Mouse (Mus musculus) thymus, postnatal 14 days (tissue): ENCODE measurements around the gene Ifitm3.
A peak's percentile ranks its signal among the peaks of the same experiment; 100 is the strongest.
"Not testable (repeated sequence)": the region's sequence is repeated elsewhere in the genome, so short reads cannot be mapped to it uniquely, and the experiment has no call there.

Experiments
- DNase-seq: peaks from one replicate; pipeline ENCODE4 v3.0.0; 2021

Ifitm3 gene

GRCm38 (mm10) chr7:141032458-141033167 is 22.0 kb upstream of the Ifitm3 start:
- no peak for DNase-seq

- no peak for DNase-seq
These were observed 19.8 kb upstream of the Ifitm3 start for GRCm38 (mm10) chr7:141030390-141030789.

GRCm38 (mm10) chr7:141028831-141029230 is 18.3 kb upstream of the Ifitm3 start, which contains the start of gene Gm17387:
Gene Gm17387, plus strand, starts transcription at chr7:141029131.
- DNase-seq: no peak

GRCm38 (mm10) chr7:141026740-141027098 is 16.1 kb upstream of the Ifitm3 start:
- DNase-seq: no peak

GRCm38 (mm10) chr7:141026097-141026739 is 15.6 kb upstream of the Ifitm3 start:
- no peak for DNase-seq

- no peak for DNase-seq
These were observed 14.6 kb upstream of the Ifitm3 start for GRCm38 (mm10) chr7:141024865-141025838.

- DNase-seq: no peak
These were observed 11.2 kb upstream of the Ifitm3 start for GRCm38 (mm10) chr7:141021489-141022449.

GRCm38 (mm10) chr7:141019028-141019427 is 8.5 kb upstream of the Ifitm3 start:
- no peak for DNase-seq

GRCm38 (mm10) chr7:141017824-141018223 is 7.3 kb upstream of the Ifitm3 start, which contains the start of gene Ifitm6:
Gene Ifitm6, minus strand, starts transcription at chr7:141017924.
- not testable (repeated sequence) for DNase-seq

GRCm38 (mm10) chr7:141016707-141017697 is 6.4 kb upstream of the Ifitm3 start:
- DNase-seq: no peak

- peak; percentile 7 for DNase-seq
These were observed 734 bp upstream of the Ifitm3 start for GRCm38 (mm10) chr7:141011238-141011770.

GRCm38 (mm10) chr7:141009665-141010064 is 905 bp downstream of the Ifitm3 start:
- no peak for DNase-seq

GRCm38 (mm10) chr7:141008938-141009660 is 1.5 kb downstream of the Ifitm3 start:
- peak; percentile 82 for DNase-seq

GRCm38 (mm10) chr7:141008312-141008761 is 2.2 kb downstream of the Ifitm3 start:
- DNase-seq: no peak

GRCm38 (mm10) chr7:141006914-141007313 is 3.7 kb downstream of the Ifitm3 start:
- no peak for DNase-seq

GRCm38 (mm10) chr7:141006446-141006845 is 4.1 kb downstream of the Ifitm3 start:
- no peak for DNase-seq

- no peak for DNase-seq
These were observed 7.1 kb downstream of the Ifitm3 start for GRCm38 (mm10) chr7:141003248-141004010.

GRCm38 (mm10) chr7:141000881-141001708 is 9.5 kb downstream of the Ifitm3 start:
- no peak for DNase-seq
